Mouse (Mus musculus): ENCODE data around the gene Myo1f. TPM values are rescaled to one million over a fixed set of nuclear protein-coding genes. Genes with fewer than 3 reads are reported as not detected.
"Not testable (repeated sequence)": the region's sequence is repeated elsewhere in the genome, so short reads cannot be mapped to it uniquely, and the experiment has no call there.

Myo1f gene
- total and polyA plus RNA-seq, 3 experiments: 0.08 to 0.40 TPM; not detected in 1

- DNase-seq (ENCODE audit: low read depth, low spot score): no peak
- H3K27ac ChIP-seq (ENCODE audit: control insufficient read depth, low read depth, low read length): no peak overlapping the region
- no peak overlapping the region for H3K9ac ChIP-seq (ENCODE audit: control insufficient read depth, low read depth, low read length, poor library complexity, severe bottlenecking)
- no peaks in the 10 kb centered on the region for H3K4me1 ChIP-seq (ENCODE audit: control insufficient read depth in 1 of 2, insufficient read depth in 2 of 2, low read length in 2 of 2)
- H3K36me3 ChIP-seq (ENCODE audit: control insufficient read depth in 1 of 2, insufficient read depth in 2 of 2, low read length in 2 of 2): no peaks in the 10 kb centered on the region
- no peak overlapping the region for H3K4me3 ChIP-seq (ENCODE audit: control insufficient read depth in 1 of 2, insufficient read depth in 1 of 2, low read depth in 2 of 2, low read length in 2 of 2)
- H3K79me2 ChIP-seq (ENCODE audit: control insufficient read depth, insufficient read depth, low read length, poor library complexity): no peaks in the 10 kb centered on the region
- H3K9me3 ChIP-seq (replicated peaks; ENCODE audit: insufficient read depth, low read length): no peaks in the 10 kb centered on the region
- TF ChIP-seq SMC3 (IDR thresholded peaks at IDR 0.05; ENCODE audit: low read depth, low read length): no peak
- H3K27me3 ChIP-seq (ENCODE audit: control insufficient read depth in 1 of 2, insufficient read depth in 2 of 2, low read length in 2 of 2): peaks cover 0 to 4% of the 10 kb centered on the region in 2 experiments; a peak in 3 of 4 replicates
These were observed 51.8 kb downstream of the Myo1f start for GRCm38 (mm10) chr17:33607273-33607672.

GRCm38 (mm10) chr17:33610548-33610947 is 55.0 kb downstream of the Myo1f start:
- no peak for TF ChIP-seq TAL1 (IDR thresholded peaks at IDR 0.05; ENCODE audit: low read length)
- TF ChIP-seq RCOR1 (IDR thresholded peaks at IDR 0.05; ENCODE audit: low read depth, low read length): no peak
- no peak for TF ChIP-seq CHD2 (IDR thresholded peaks at IDR 0.05; ENCODE audit: low read length)
- no peak for TF ChIP-seq TBP (IDR thresholded peaks at IDR 0.05; ENCODE audit: low read depth, low read length)
- no peak for TF ChIP-seq ZMIZ1 (IDR thresholded peaks at IDR 0.05; ENCODE audit: low read depth, low read length)
- TF ChIP-seq ELF1 (IDR thresholded peaks at IDR 0.05; ENCODE audit: low read depth, low read length): no peak
- TF ChIP-seq EP300 (IDR thresholded peaks at IDR 0.05; ENCODE audit: low read depth in 1 of 2, low read length in 2 of 2): no peak
- no peaks in the 10 kb centered on the region; a peak in 1 of 4 replicates for H3K27me3 ChIP-seq (ENCODE audit: control insufficient read depth in 1 of 2, insufficient read depth in 2 of 2, low read length in 2 of 2)
- no peak overlapping the region for H3K27ac ChIP-seq (ENCODE audit: control insufficient read depth, low read depth, low read length)
- H3K4me1 ChIP-seq (ENCODE audit: control insufficient read depth in 1 of 2, insufficient read depth in 2 of 2, low read length in 2 of 2): no peaks in the 10 kb centered on the region
- no peaks in the 10 kb centered on the region for H3K9me3 ChIP-seq (replicated peaks; ENCODE audit: insufficient read depth, low read length)
- no peaks in the 10 kb centered on the region for H3K79me2 ChIP-seq (ENCODE audit: control insufficient read depth, insufficient read depth, low read length, poor library complexity)
- DNase-seq (ENCODE audit: low read depth, low spot score): no peak
- H3K36me3 ChIP-seq (ENCODE audit: control insufficient read depth in 1 of 2, insufficient read depth in 2 of 2, low read length in 2 of 2): no peaks in the 10 kb centered on the region
- no peak overlapping the region for H3K4me3 ChIP-seq (ENCODE audit: control insufficient read depth in 1 of 2, insufficient read depth in 1 of 2, low read depth in 2 of 2, low read length in 2 of 2)
- H3K9ac ChIP-seq (ENCODE audit: control insufficient read depth, low read depth, low read length, poor library complexity, severe bottlenecking): no peak overlapping the region

- H3K4me3 ChIP-seq (ENCODE audit: control insufficient read depth in 1 of 2, insufficient read depth in 1 of 2, low read depth in 2 of 2, low read length in 2 of 2); H3K9ac ChIP-seq (ENCODE audit: control insufficient read depth, low read depth, low read length, poor library complexity, severe bottlenecking): not testable (repeated sequence)
These were observed 58.2 kb downstream of the Myo1f start for GRCm38 (mm10) chr17:33613726-33614125.

GRCm38 (mm10) chr17:33627281-33627680 is 71.8 kb downstream of the Myo1f start:
- TF ChIP-seq TBP (IDR thresholded peaks at IDR 0.05; ENCODE audit: low read depth, low read length) (no peak), MEF2A (IDR thresholded peaks at IDR 0.05; ENCODE audit: extremely low read depth, insufficient replicate concordance, low read depth, low read length, poor library complexity, severe bottlenecking) (no peak), MYC (IDR thresholded peaks at IDR 0.05; ENCODE audit: low read depth, low read length) (no peak), ZC3H11A (IDR thresholded peaks at IDR 0.05; ENCODE audit: low read depth, low read length) (no peak), UBTF (IDR thresholded peaks at IDR 0.05; ENCODE audit: borderline replicate concordance, insufficient read depth, low read depth, low read length) (no peak), KAT2A (conservative IDR thresholded peaks at IDR 0.05; ENCODE audit: low read depth, low read length) (no peak), GATA1 (IDR thresholded peaks at IDR 0.05; ENCODE audit: low read depth, low read length) (no peak), GABPA (IDR thresholded peaks at IDR 0.05; ENCODE audit: low read depth, low read length) (no peak), HCFC1 (IDR thresholded peaks at IDR 0.05; ENCODE audit: low read depth, low read length) (no peak)
- Histone ChIP-seq H3K27me3 (ENCODE audit: control insufficient read depth in 1 of 2, insufficient read depth in 2 of 2, low read length in 2 of 2) (no peaks in the 10 kb centered on the region), H3K79me2 (ENCODE audit: control insufficient read depth, insufficient read depth, low read length, poor library complexity) (peaks cover 1% of the 10 kb centered on the region; the same call in 1 of the 2 replicates), H3K9me3 (replicated peaks; ENCODE audit: insufficient read depth, low read length) (no peaks in the 10 kb centered on the region), H3K9ac (ENCODE audit: control insufficient read depth, low read depth, low read length, poor library complexity, severe bottlenecking) (no peak overlapping the region), H3K4me1 (ENCODE audit: control insufficient read depth in 1 of 2, insufficient read depth in 2 of 2, low read length in 2 of 2) (peaks cover 0 to 12% of the 10 kb centered on the region in 2 experiments; a peak in 2 of 4 replicates), H3K27ac (ENCODE audit: control insufficient read depth, low read depth, low read length) (no peak overlapping the region), H3K36me3 (ENCODE audit: control insufficient read depth in 1 of 2, insufficient read depth in 2 of 2, low read length in 2 of 2) (peaks cover 0 to 7% of the 10 kb centered on the region in 2 experiments; a peak in 2 of 4 replicates), H3K4me3 (ENCODE audit: control insufficient read depth in 1 of 2, insufficient read depth in 1 of 2, low read depth in 2 of 2, low read length in 2 of 2) (no peak overlapping the region)
- DNase-seq (ENCODE audit: low read depth, low spot score): no peak

More at GRCm38 (mm10) chr17:33613726-33614125, 58.2 kb downstream of the Myo1f start:
- not testable (repeated sequence) for H3K9me3 ChIP-seq (replicated peaks; ENCODE audit: insufficient read depth, low read length); DNase-seq (ENCODE audit: low read depth, low spot score); H3K27me3 ChIP-seq (ENCODE audit: control insufficient read depth in 1 of 2, insufficient read depth in 2 of 2, low read length in 2 of 2); H3K79me2 ChIP-seq (ENCODE audit: control insufficient read depth, insufficient read depth, low read length, poor library complexity); H3K36me3 ChIP-seq (ENCODE audit: control insufficient read depth in 1 of 2, insufficient read depth in 2 of 2, low read length in 2 of 2); H3K27ac ChIP-seq (ENCODE audit: control insufficient read depth, low read depth, low read length); H3K4me1 ChIP-seq (ENCODE audit: control insufficient read depth in 1 of 2, insufficient read depth in 2 of 2, low read length in 2 of 2)

All from MEL (cell line).